Mouse (Mus musculus): ENCODE data around the gene Wipi2. TPM values are rescaled to one million over a fixed set of nuclear protein-coding genes. Genes with fewer than 3 reads are reported as not detected.

The Wipi2 gene
- polyA plus RNA-seq, 1 experiment from 2014 or later = 48.3 TPM

DNA sequence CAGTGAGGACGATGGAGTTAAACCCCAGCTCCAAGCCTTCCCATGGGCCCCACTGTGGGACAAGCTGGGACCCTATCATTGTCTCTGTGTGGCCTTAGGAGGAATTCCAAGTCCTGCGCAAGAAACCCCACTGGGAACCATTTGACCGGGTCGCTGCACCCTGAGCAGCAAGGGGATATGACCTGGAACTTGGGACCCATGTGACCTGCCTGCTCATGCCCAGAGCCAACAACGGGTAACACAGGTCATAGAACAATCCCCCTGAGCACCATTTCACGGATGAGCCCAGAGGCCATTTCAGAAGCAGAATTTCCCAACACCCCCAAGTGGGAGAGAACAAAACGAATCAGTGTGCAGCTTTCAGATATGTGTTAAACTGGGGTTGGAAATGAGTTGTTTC is 23.1 kb upstream of the Wipi2 start:
- Histone ChIP-seq H3K27me3 (ENCODE audit: control insufficient read depth, insufficient read depth, low read length) (no peaks in the 10 kb centered on the region), H3K4me1 (ENCODE audit: control insufficient read depth, insufficient read depth, low read length) (peaks cover 11% of the 10 kb centered on the region)
- 81% methylated on average over 7 of the region's 7 CpGs for WGBS

DNA sequence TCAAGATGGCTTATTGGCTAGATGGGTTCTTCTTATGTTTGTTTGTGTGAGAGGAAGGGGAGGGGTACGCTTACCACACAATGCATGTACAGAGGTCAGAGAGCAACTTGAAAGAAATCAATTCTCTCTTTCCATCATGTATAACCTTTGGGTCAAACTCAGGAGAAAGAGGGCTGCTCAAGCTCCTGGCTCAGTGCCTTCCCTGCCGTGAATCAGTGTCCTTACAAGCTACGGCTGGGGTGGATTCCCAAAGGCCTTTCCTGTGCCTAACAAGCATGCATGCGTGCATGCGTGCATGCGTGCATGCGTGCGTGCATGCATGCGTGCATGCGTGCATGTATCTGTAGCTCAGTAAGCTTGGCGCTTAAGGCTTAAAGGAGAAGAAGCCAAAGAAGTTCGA is 22.2 kb upstream of the Wipi2 start:
- ATAC-seq (ENCODE audit: low FRiP score, low TSS enrichment) = no peak
- H3K4me2 ChIP-seq (ENCODE audit: low read length) = no peak overlapping the region
- H3K36me3 ChIP-seq (ENCODE audit: control insufficient read depth, insufficient read depth, low read length) = no peaks in the 10 kb centered on the region
- peaks cover 11% of the 10 kb centered on the region for H3K4me1 ChIP-seq (ENCODE audit: control insufficient read depth, insufficient read depth, low read length)
- no peak overlapping the region for H3K9ac ChIP-seq (replicated peaks; ENCODE audit: low read length)
- no peak overlapping the region for H3K27ac ChIP-seq (replicated peaks; ENCODE audit: low read depth, low read length)
- WGBS = 87% methylated on average over 12 of the region's 12 CpGs
- H3K4me3 ChIP-seq (replicated peaks; ENCODE audit: low read depth, low read length) = no peak overlapping the region
- no peak for DNase-seq
- H3K27me3 ChIP-seq (ENCODE audit: control insufficient read depth, insufficient read depth, low read length) = no peaks in the 10 kb centered on the region
- H3K9me3 ChIP-seq (ENCODE audit: control insufficient read depth, low read length) = no peaks in the 10 kb centered on the region

More for the DNA sequence above, 23.1 kb upstream of the Wipi2 start:
- no peak for ATAC-seq (ENCODE audit: low FRiP score, low TSS enrichment)
- Histone ChIP-seq H3K27ac (replicated peaks; ENCODE audit: low read depth, low read length) (no peak overlapping the region), H3K9me3 (ENCODE audit: control insufficient read depth, low read length) (no peaks in the 10 kb centered on the region), H3K4me2 (ENCODE audit: low read length) (no peak overlapping the region), H3K4me3 (replicated peaks; ENCODE audit: low read depth, low read length) (no peak overlapping the region), H3K36me3 (ENCODE audit: control insufficient read depth, insufficient read depth, low read length) (no peaks in the 10 kb centered on the region), H3K9ac (replicated peaks; ENCODE audit: low read length) (no peak overlapping the region)
- no peak for DNase-seq

DNA sequence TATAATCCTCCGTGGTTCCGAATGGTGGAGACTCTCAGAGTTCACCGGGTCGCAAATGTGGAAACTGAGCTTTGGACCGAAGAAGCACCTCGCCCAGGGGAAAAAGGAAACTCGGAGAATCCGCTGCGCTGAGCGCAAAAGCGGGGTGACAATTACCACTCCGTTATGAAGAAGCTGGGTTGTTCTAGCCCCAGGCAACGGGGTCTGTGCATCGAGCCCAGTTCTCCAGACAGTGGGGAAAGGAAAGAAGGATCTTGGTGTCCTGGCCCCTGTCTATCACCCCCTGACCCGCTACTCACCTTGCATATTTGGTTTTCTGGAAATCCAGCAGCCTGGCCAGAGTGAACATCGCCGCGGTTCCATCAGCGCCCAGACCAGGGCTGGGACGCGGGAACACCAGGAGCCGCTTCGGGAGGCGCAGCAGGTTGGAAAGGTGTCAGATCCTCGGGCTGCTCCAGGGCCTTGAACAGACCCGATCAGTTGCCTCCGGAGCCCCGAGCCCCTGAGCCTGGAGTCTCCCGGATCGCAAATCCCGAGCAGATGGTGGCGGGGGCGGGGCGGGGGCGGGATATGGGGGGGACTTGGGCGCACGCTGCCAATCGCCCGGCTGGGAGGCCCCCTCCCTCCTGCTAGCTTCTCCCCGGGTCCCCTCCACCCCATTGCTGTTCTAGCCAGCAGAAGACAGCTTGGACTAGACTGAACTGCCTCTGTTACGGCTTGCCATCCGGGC is 19.1 kb upstream of the Wipi2 start, which contains the start of gene Mmd2:
TSS of gene Mmd2 (minus strand) at position 542 of the 730 bp plus-strand sequence.
- H3K4me2 ChIP-seq (ENCODE audit: low read length) = peak within 1 kb of the TSS; percentile 71
- no peaks in the 10 kb centered on the region for H3K36me3 ChIP-seq (ENCODE audit: control insufficient read depth, insufficient read depth, low read length)
- no peaks in the 10 kb centered on the region for H3K9me3 ChIP-seq (ENCODE audit: control insufficient read depth, low read length)
- H3K9ac ChIP-seq (replicated peaks; ENCODE audit: low read length) = peak within 1 kb of the TSS; percentile 65
- H3K27ac ChIP-seq (replicated peaks; ENCODE audit: low read depth, low read length) = 0 out of 2 replicates have a peak within 1 kb of the TSS, but pooled peaks have one; percentile 55
- 3% methylated on average over 42 of the region's 42 CpGs for WGBS
- peaks cover 11% of the 10 kb centered on the region for H3K4me1 ChIP-seq (ENCODE audit: control insufficient read depth, insufficient read depth, low read length)
- H3K4me3 ChIP-seq (replicated peaks; ENCODE audit: low read depth, low read length) = peak within 1 kb of the TSS; percentile 43
- ATAC-seq (ENCODE audit: low FRiP score, low TSS enrichment) = 0 out of 2 replicates have a peak, but pooled peaks have one; percentile 48
- H3K27me3 ChIP-seq (ENCODE audit: control insufficient read depth, insufficient read depth, low read length) = no peaks in the 10 kb centered on the region
- DNase-seq = peak; percentile 68

DNA sequence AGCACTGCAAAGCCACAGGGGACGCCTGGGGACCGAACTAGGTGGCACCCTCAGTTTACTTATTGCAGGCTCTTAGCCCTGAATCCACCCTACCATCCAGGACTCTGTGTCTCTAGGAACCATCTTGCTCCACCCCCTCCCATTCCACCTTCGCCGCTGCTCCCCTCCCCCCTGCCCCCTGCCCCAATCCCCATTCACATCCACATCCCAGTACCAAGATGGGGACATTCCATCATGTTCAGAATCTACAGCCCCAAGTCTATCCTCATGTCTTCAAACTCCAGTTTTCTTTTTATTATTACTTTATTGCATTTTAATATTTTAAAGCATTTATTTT is 18.5 kb upstream of the Wipi2 start:
- no peaks in the 10 kb centered on the region for H3K27me3 ChIP-seq (ENCODE audit: control insufficient read depth, insufficient read depth, low read length)
- WGBS = 0% methylated on average over 4 of the region's 4 CpGs
- H3K36me3 ChIP-seq (ENCODE audit: control insufficient read depth, insufficient read depth, low read length) = no peaks in the 10 kb centered on the region
- peak overlapping the region; percentile 43 for H3K4me3 ChIP-seq (replicated peaks; ENCODE audit: low read depth, low read length)
- 0 out of 2 replicates have a peak overlapping the region, but pooled peaks have one; percentile 55 for H3K27ac ChIP-seq (replicated peaks; ENCODE audit: low read depth, low read length)
- H3K9me3 ChIP-seq (ENCODE audit: control insufficient read depth, low read length) = no peaks in the 10 kb centered on the region
- peaks cover 11% of the 10 kb centered on the region for H3K4me1 ChIP-seq (ENCODE audit: control insufficient read depth, insufficient read depth, low read length)
- peak overlapping the region; percentile 65 for H3K9ac ChIP-seq (replicated peaks; ENCODE audit: low read length)
- H3K4me2 ChIP-seq (ENCODE audit: low read length) = peak overlapping the region; percentile 71
- DNase-seq (no peak), ATAC-seq (ENCODE audit: low FRiP score, low TSS enrichment) (no peak)

DNA sequence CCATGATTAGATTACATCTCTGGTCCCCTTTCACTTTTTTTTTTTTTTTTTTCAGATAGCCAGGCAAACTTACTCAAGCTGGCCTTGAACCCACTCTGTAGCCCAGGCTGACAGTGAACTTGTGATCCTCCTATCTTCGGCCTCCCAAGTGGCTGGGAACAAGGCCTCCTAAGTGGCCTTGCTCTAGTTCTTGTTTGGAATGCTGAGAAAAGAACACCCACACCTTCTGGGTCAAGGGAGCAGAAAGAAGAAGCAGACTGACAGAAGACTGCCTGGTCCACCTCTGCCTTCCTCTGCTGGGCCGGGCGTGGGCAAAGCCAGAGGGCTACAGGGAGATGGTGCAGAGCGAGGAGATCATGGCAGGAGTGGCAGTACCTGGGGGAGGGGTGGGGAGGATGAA is 17.1 kb upstream of the Wipi2 start:
- no peak for ATAC-seq (ENCODE audit: low FRiP score, low TSS enrichment)
- H3K27ac ChIP-seq (replicated peaks; ENCODE audit: low read depth, low read length) = no peak overlapping the region
- H3K9ac ChIP-seq (replicated peaks; ENCODE audit: low read length) = no peak overlapping the region
- H3K4me3 ChIP-seq (replicated peaks; ENCODE audit: low read depth, low read length) = no peak overlapping the region
- 86% methylated on average over 4 of the region's 4 CpGs for WGBS
- H3K4me1 ChIP-seq (ENCODE audit: control insufficient read depth, insufficient read depth, low read length) = peaks cover 11% of the 10 kb centered on the region
- H3K27me3 ChIP-seq (ENCODE audit: control insufficient read depth, insufficient read depth, low read length) = no peaks in the 10 kb centered on the region
- H3K9me3 ChIP-seq (ENCODE audit: control insufficient read depth, low read length) = no peaks in the 10 kb centered on the region
- H3K36me3 ChIP-seq (ENCODE audit: control insufficient read depth, insufficient read depth, low read length) = no peaks in the 10 kb centered on the region
- no peak overlapping the region for H3K4me2 ChIP-seq (ENCODE audit: low read length)
- DNase-seq = no peak

DNA sequence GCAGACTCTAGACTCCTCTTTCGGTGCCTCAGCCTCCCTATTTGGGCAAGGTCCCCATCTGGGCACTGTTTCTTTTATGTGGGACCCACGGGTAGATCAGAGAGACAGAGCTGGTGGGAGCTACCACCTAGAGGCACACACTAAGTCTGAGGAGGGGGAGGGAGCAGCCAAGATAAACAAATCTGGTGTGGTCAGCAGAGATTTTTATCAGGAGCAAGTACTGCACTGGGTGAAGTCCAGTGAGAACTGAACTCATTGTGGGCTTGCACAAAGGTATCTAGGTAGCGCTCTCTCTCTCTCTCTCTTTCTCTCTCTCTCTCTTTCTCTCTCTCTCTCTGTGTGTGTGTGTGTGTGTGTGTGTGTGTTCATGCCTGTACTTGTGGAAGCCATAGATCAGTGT is 13.0 kb upstream of the Wipi2 start:
- Histone ChIP-seq H3K4me3 (replicated peaks; ENCODE audit: low read depth, low read length) (no peak overlapping the region), H3K9ac (replicated peaks; ENCODE audit: low read length) (no peak overlapping the region), H3K4me1 (ENCODE audit: control insufficient read depth, insufficient read depth, low read length) (no peaks in the 10 kb centered on the region), H3K27ac (replicated peaks; ENCODE audit: low read depth, low read length) (no peak overlapping the region), H3K36me3 (ENCODE audit: control insufficient read depth, insufficient read depth, low read length) (no peaks in the 10 kb centered on the region), H3K9me3 (ENCODE audit: control insufficient read depth, low read length) (no peaks in the 10 kb centered on the region), H3K27me3 (ENCODE audit: control insufficient read depth, insufficient read depth, low read length) (no peaks in the 10 kb centered on the region), H3K4me2 (ENCODE audit: low read length) (no peak overlapping the region)
- WGBS = 74% methylated on average over 3 of the region's 3 CpGs
- ATAC-seq (ENCODE audit: low FRiP score, low TSS enrichment) (no peak), DNase-seq (no peak)

DNA sequence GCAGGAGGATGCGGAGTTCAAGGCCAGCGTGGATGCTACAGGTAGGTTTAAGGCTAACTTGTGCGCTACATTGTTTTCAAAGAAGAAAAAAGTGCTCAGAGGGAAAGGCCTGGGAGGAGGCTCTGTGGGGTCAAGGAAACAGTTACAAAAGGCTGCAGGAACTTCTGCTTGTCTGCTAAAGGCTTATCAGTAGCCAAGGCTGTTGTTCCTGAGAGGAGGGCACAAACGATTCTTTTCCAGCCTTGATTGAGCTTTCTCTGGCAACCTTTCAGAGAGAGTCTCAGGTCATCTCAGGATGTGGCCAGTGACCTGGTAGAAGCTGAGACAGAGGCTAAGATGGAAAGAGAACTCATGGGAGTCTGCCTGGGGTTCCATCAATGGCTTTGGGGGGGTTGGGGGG is 11.9 kb upstream of the Wipi2 start:
- 87% methylated on average over 4 of the region's 4 CpGs for WGBS
- DNase-seq = no peak
- H3K36me3 ChIP-seq (ENCODE audit: control insufficient read depth, insufficient read depth, low read length) = no peaks in the 10 kb centered on the region

DNA sequence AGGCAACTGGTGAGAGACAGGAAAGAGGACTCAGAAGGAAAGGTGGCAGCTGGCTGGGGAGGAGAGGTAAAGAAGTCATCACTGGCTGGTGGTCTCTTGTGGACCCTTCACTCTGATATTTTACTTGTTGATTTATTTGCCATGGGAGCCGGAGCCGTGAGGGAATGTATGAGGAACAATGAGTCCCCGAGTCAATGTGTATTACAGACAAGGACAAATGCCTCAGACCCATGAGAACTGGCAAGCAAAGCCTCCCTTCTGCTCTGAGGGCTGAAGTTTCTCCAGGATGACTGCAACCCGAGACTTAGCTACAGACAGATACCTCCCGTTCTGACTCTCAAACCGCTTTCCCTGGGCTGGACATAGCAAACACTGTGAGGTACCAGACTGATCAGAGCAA is 11.2 kb upstream of the Wipi2 start:
- Histone ChIP-seq H3K4me2 (ENCODE audit: low read length) (no peak overlapping the region), H3K9me3 (ENCODE audit: control insufficient read depth, low read length) (no peaks in the 10 kb centered on the region), H3K4me1 (ENCODE audit: control insufficient read depth, insufficient read depth, low read length) (no peaks in the 10 kb centered on the region), H3K4me3 (replicated peaks; ENCODE audit: low read depth, low read length) (no peak overlapping the region), H3K36me3 (ENCODE audit: control insufficient read depth, insufficient read depth, low read length) (no peaks in the 10 kb centered on the region), H3K27ac (replicated peaks; ENCODE audit: low read depth, low read length) (no peak overlapping the region), H3K9ac (replicated peaks; ENCODE audit: low read length) (no peak overlapping the region), H3K27me3 (ENCODE audit: control insufficient read depth, insufficient read depth, low read length) (no peaks in the 10 kb centered on the region)
- DNase-seq (no peak), ATAC-seq (ENCODE audit: low FRiP score, low TSS enrichment) (no peak)
- 75% methylated on average over 6 of the region's 6 CpGs for WGBS

More for the DNA sequence above, 11.9 kb upstream of the Wipi2 start:
- Histone ChIP-seq H3K27me3 (ENCODE audit: control insufficient read depth, insufficient read depth, low read length) (no peaks in the 10 kb centered on the region), H3K27ac (replicated peaks; ENCODE audit: low read depth, low read length) (no peak overlapping the region), H3K9ac (replicated peaks; ENCODE audit: low read length) (no peak overlapping the region), H3K4me2 (ENCODE audit: low read length) (no peak overlapping the region), H3K9me3 (ENCODE audit: control insufficient read depth, low read length) (no peaks in the 10 kb centered on the region), H3K4me1 (ENCODE audit: control insufficient read depth, insufficient read depth, low read length) (no peaks in the 10 kb centered on the region), H3K4me3 (replicated peaks; ENCODE audit: low read depth, low read length) (no peak overlapping the region)
- no peak for ATAC-seq (ENCODE audit: low FRiP score, low TSS enrichment)

DNA sequence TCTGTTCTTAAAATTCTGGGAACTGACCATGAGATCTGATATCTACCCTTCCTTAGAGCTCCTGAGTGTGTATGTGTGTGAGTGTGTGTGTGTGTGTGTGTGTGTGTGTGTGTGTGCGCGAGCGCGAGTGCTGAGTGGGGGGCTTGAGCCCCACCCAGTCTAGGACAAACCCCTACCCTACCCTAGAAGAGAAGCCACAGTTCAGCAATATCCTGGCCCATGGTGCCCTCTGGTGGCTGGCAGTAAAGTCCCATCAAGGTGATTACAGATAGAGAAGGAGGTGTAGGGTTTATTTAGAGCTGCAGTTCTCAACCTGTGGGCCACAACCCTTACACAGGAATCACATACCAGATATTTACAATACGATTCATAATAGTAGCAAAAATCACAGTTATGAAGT is 7.6 kb upstream of the Wipi2 start:
- Histone ChIP-seq H3K27ac (replicated peaks; ENCODE audit: low read depth, low read length) (no peak overlapping the region), H3K9ac (replicated peaks; ENCODE audit: low read length) (no peak overlapping the region), H3K9me3 (ENCODE audit: control insufficient read depth, low read length) (no peaks in the 10 kb centered on the region), H3K36me3 (ENCODE audit: control insufficient read depth, insufficient read depth, low read length) (no peaks in the 10 kb centered on the region), H3K4me1 (ENCODE audit: control insufficient read depth, insufficient read depth, low read length) (no peaks in the 10 kb centered on the region), H3K4me3 (replicated peaks; ENCODE audit: low read depth, low read length) (no peak overlapping the region), H3K4me2 (ENCODE audit: low read length) (no peak overlapping the region), H3K27me3 (ENCODE audit: control insufficient read depth, insufficient read depth, low read length) (no peaks in the 10 kb centered on the region)
- peak; percentile 77 for DNase-seq
- ATAC-seq (ENCODE audit: low FRiP score, low TSS enrichment) = no peak; the same call in 1 of the 2 replicates
- 26% methylated on average over 5 of the region's 5 CpGs for WGBS

All from midbrain, embryonic 14.5 days (tissue).